Mouse (Mus musculus) intestine, embryonic 14.5 days (tissue): ENCODE measurements around the gene Cenpc1. TPM values are rescaled to one million over a fixed set of nuclear protein-coding genes. Genes with fewer than 3 reads are reported as not detected.

Experiments used
- ATAC-seq: fragments of 200-750 bp; cut with Nextera tagmentation; replicated peaks from 2 replicates; pipeline ENCODE4 v1.8.0; 2017; ENCODE audit warnings: low read depth, moderate number of reproducible peaks, moderate TSS enrichment, moderate library complexity; ENCODE audit not compliant: low FRiP score, low TSS enrichment
- DNase-seq: peaks from one replicate; pipeline ENCODE4 v3.0.0-alpha.2; 2018; ENCODE audit warnings: low spot score
- H3K27ac ChIP-seq: fragments of 300-500 bp; sonication (generic); 2 replicates; pipeline ENCODE4 v1.5.1; 2014; ENCODE audit warnings: low read depth, mild to moderate bottlenecking, control low read depth
- H3K27me3 ChIP-seq: fragments of 300-500 bp; sonication (generic); replicated peaks from 2 replicates; pipeline ENCODE4 v1.6.1; 2014; ENCODE audit warnings: low read length, control low read depth; ENCODE audit not compliant: control insufficient read depth, insufficient read depth
- H3K36me3 ChIP-seq: fragments of 300-500 bp; sonication (generic); 2 replicates; pipeline ENCODE4 v1.6.1; 2014; ENCODE audit warnings: low read length, control low read depth; ENCODE audit not compliant: control insufficient read depth, insufficient read depth
- H3K4me1 ChIP-seq: fragments of 300-500 bp; sonication (generic); replicated peaks from 2 replicates; pipeline ENCODE4 v1.6.1; 2014; ENCODE audit warnings: low read length, control low read depth, mixed read lengths; ENCODE audit not compliant: control insufficient read depth, insufficient read depth
- H3K4me2 ChIP-seq: fragments of 300-500 bp; sonication (generic); 2 replicates; pipeline ENCODE4 v1.6.1; 2014; ENCODE audit warnings: low read length
- H3K4me3 ChIP-seq: fragments of 300-500 bp; sonication (generic); 2 replicates; pipeline ENCODE4 v1.5.1; 2014; ENCODE audit warnings: low read depth, low read length, control low read depth, mixed read lengths
- H3K9ac ChIP-seq: fragments of 300-500 bp; sonication (generic); 2 replicates; pipeline ENCODE4 v1.6.1; 2014; ENCODE audit warnings: mild to moderate bottlenecking, low read length
- H3K9me3 ChIP-seq: fragments of 300-500 bp; sonication (generic); 2 replicates; pipeline ENCODE4 v1.6.1; 2016; ENCODE audit warnings: low read length, control low read depth; ENCODE audit not compliant: control insufficient read depth
- WGBS: fragments of 180-500 bp; shearing (Covaris S2); extraction: QIAGEN DNeasy Blood & Tissue Kit; methylation state at CpG from one replicate; pipeline ENCODE4 v1.1.7; 2014; 5-methylcytosine and 5-hydroxymethylcytosine counted together
- polyA plus RNA-seq: library from polyadenylated mRNA; unstranded; fragments of >200 nt; fragmentation: Nextera tagmentation; extraction: Ambion mirVana; gene quantifications from 2 replicates; pipeline ENCODE4 v1.2.1, GENCODE M21; 2014

Gene Cenpc1
- polyA plus RNA-seq, 1 experiment from 2014 or later = 30.5 TPM

DNA sequence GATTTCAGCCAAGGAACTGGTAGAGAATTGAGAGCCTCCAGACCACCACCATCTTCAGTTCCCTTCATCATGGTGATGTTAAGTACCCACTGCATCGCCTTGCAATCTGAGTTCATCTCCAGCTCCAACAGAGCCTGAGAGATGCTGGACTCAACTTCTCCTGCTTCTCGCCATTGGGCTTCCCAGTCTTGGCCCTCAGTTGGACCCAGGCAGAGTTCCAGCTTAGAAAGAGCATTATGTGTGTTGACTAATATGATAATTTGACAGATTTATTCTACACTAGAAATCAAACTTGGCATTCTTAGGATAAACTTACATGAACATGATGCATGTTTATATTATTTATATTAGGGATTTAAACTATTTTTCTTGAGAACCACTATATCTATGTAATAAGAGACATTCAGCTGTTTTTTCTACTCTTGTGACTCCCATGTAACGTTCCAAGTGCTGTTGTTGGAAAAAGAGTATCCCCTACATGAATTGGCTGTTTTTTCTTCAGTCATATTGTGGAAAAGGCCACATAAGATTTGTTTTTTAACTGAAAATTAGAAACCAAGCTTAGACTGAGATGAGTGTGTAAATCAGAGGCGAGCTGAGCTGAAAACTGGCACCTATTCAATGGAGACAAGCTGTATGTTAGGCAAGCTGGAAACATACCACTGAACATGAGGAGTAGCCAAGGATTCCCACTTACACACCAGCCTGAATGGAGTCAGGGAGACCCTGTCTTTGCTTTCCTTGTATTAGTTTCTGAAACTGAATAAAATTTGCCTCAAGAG is 78.5 kb downstream of the Cenpc1 start:
- H3K36me3 ChIP-seq = no peaks in the 10 kb centered on the region
- no peak overlapping the region for H3K4me2 ChIP-seq
- ATAC-seq (no peak), DNase-seq (no peak)
- no peak overlapping the region for H3K4me3 ChIP-seq
- H3K9ac ChIP-seq = no peak overlapping the region
- H3K27me3 ChIP-seq = no peaks in the 10 kb centered on the region
- no peaks in the 10 kb centered on the region for H3K9me3 ChIP-seq
- no peaks in the 10 kb centered on the region for H3K4me1 ChIP-seq
- 76% methylated on average over 4 of the region's 4 CpGs for WGBS
- H3K27ac ChIP-seq = no peak overlapping the region

DNA sequence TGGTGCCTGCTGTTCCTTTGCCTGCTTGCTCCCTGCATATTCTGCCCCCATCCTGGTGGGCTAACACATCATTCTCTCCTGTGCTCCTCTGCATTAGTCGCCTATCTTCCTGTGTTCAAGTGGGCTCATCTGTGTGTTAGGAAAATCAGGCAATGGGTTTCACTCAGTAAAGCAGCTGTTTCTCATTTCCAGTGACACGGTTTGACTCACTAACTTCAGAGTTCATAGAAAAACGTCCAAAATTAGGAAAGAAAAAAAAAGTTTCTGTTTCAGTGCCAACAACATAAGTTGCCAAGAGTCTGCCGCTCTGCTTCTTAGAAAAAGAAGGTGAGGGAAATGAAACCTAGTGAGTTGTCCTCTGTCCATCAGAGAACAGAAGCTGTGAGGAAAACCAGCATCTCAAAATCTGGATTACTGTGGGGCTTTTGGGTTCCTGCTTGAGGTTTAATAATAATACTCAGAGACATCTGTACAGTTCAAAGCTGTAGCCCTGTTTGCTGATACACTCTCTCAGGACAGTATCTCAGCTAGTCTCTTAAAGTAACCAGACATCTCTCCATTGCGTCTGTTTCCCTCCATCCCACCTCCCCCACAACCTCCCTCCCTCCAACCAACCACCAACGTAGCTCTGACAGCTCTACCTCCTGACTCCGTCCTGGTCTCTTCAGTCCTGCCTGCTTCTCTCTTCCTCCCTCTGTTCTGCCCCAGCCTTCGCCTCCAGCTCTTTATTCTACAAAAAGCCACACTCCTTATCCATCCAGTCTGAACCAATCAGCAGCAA is 87.5 kb downstream of the Cenpc1 start:
- Histone ChIP-seq H3K9me3 (no peaks in the 10 kb centered on the region), H3K4me2 (no peak overlapping the region), H3K27me3 (no peaks in the 10 kb centered on the region), H3K27ac (no peak overlapping the region), H3K36me3 (no peaks in the 10 kb centered on the region), H3K4me3 (no peak overlapping the region), H3K4me1 (no peaks in the 10 kb centered on the region), H3K9ac (no peak overlapping the region)
- 47% methylated on average over 8 of the region's 8 CpGs for WGBS
- ATAC-seq (no peak), DNase-seq (no peak)

DNA sequence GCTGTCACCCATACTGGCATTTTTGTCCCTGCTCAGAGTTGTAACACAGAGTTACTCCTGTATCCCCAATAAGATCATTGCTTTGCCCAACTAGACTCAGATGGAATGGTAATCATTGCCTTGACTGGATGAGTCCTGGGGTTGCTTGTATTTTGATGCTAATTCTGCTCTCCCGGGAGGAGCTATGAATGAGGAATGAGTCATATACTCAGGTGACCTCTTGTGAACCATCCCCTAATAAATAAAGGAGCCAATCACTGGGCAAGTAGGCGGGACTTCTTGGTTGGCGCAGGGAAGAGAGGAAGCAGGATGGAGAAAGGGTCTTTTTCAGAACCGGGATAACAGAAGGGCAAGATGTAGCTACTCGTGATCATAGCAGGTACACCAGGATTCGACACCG is 102.6 kb downstream of the Cenpc1 start:
- H3K4me3 ChIP-seq = no peak overlapping the region
- no peaks in the 10 kb centered on the region for H3K36me3 ChIP-seq
- H3K9me3 ChIP-seq = no peaks in the 10 kb centered on the region
- no peak overlapping the region for H3K27ac ChIP-seq
- 87% methylated on average over 7 of the region's 7 CpGs for WGBS
- DNase-seq (no peak), ATAC-seq (no peak)
- H3K27me3 ChIP-seq = no peaks in the 10 kb centered on the region
- no peaks in the 10 kb centered on the region for H3K4me1 ChIP-seq
- H3K9ac ChIP-seq = no peak overlapping the region
- H3K4me2 ChIP-seq = no peak overlapping the region

Other genes with a start within 250 kb of the Cenpc1 start
- 0.11 and 0.23 TPM in 2 replicates for gene Stap1, start 6.2 kb upstream of the Cenpc1 start, polyA plus RNA-seq
- gene Uba6, start 107.2 kb upstream of the Cenpc1 start, polyA plus RNA-seq = 19.1 and 21.0 TPM in 2 replicates
- gene Gnrhr, start 132.3 kb upstream of the Cenpc1 start, polyA plus RNA-seq = not detected in 2 replicates
- not detected in 2 replicates for gene Tmprss11c, start 223.7 kb upstream of the Cenpc1 start, polyA plus RNA-seq